Mouse (Mus musculus) hindlimb bud, embryonic 11.5 days (tissue): Measurements from ENCODE around the gene Gm10300.

Experiments used
- DNase-seq: peaks from one replicate; pipeline ENCODE4 v3.0.0-alpha.2; 2012; ENCODE audit warnings: low read depth, low spot score; ENCODE audit errors: extremely low spot score

Gene Gm10300

GRCm38 (mm10) chr4:132077445-132077844 is 2.9 kb downstream of the Gm10300 start:
- no peak for DNase-seq

- DNase-seq, result no peak
Measured at GRCm38 (mm10) chr4:132078296-132078714, 3.8 kb downstream of the Gm10300 start.

GRCm38 (mm10) chr4:132079555-132080275 is 5.2 kb downstream of the Gm10300 start:
- peak; percentile 30 for DNase-seq

- no peak for DNase-seq
Measured at GRCm38 (mm10) chr4:132080492-132080983, 6.0 kb downstream of the Gm10300 start.

GRCm38 (mm10) chr4:132085114-132085513 is 10.6 kb downstream of the Gm10300 start:
- no peak for DNase-seq

- peak; percentile 76 for DNase-seq
Measured at GRCm38 (mm10) chr4:132088921-132089320, 14.4 kb downstream of the Gm10300 start.

GRCm38 (mm10) chr4:132093136-132093535 is 18.6 kb downstream of the Gm10300 start:
- DNase-seq, result no peak

- no peak for DNase-seq
Measured at GRCm38 (mm10) chr4:132093928-132094327, 19.4 kb downstream of the Gm10300 start.

GRCm38 (mm10) chr4:132095043-132095442 is 20.5 kb downstream of the Gm10300 start:
- no peak for DNase-seq

- DNase-seq, result no peak
Measured at GRCm38 (mm10) chr4:132099548-132099947, 25.1 kb downstream of the Gm10300 start.

GRCm38 (mm10) chr4:132101152-132101551 is 26.7 kb downstream of the Gm10300 start:
- DNase-seq, result no peak

GRCm38 (mm10) chr4:132108221-132108620 is 33.7 kb downstream of the Gm10300 start:
- DNase-seq, result no peak

GRCm38 (mm10) chr4:132111227-132111626 is 36.7 kb downstream of the Gm10300 start:
- DNase-seq, result no peak

GRCm38 (mm10) chr4:132113411-132114095 is 39.1 kb downstream of the Gm10300 start:
- DNase-seq, result no peak

GRCm38 (mm10) chr4:132116315-132116714 is 41.8 kb downstream of the Gm10300 start:
- no peak for DNase-seq

GRCm38 (mm10) chr4:132119566-132119965 is 45.1 kb downstream of the Gm10300 start:
- no peak for DNase-seq

GRCm38 (mm10) chr4:132121674-132122073 is 47.2 kb downstream of the Gm10300 start:
- no peak for DNase-seq

GRCm38 (mm10) chr4:132123166-132123565 is 48.7 kb downstream of the Gm10300 start:
- no peak for DNase-seq
